Mouse (Mus musculus): ENCODE measurements at regions not wholly inside any gene's neighbourhood (a gene's known extent, or its start where the extent isn't known, plus 50 kb on each side); places are given as distances from the start of the nearest gene placed in this dataset.

DNA sequence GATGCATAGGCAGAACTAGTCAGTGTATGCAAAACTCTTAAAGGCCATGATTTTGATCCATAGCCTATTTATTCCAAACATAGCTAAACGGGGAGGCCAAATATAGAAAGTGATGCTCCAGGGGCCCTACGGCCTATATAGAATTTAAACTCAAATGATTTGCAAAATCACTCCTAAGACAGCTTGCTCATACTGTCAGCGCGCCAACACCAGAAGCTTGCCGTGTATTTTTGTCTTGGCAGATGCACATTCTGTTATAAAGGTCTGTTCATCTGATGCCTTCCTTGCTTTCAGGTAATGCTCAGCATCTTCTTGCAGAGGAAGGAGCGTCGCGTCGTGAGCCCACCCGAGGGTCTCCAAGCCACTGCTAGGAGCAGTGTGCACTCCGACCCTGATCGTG is 184.8 kb upstream of the Gk2 start:
- DNase-seq (ENCODE audit: extremely low spot score, low spot score) = no peak
- no peaks in the 10 kb centered on the region for H3K27me3 ChIP-seq (ENCODE audit: poor library complexity, severe bottlenecking)
- H3K36me3 ChIP-seq (replicated peaks) = no peaks in the 10 kb centered on the region
- no peaks in the 10 kb centered on the region for H3K9me3 ChIP-seq
- no peaks in the 10 kb centered on the region for H3K4me1 ChIP-seq
- H3K27ac ChIP-seq = no peak overlapping the region
- WGBS = 95% methylated on average over 12 of the region's 12 CpGs
- no peak overlapping the region for H3K4me3 ChIP-seq

DNA sequence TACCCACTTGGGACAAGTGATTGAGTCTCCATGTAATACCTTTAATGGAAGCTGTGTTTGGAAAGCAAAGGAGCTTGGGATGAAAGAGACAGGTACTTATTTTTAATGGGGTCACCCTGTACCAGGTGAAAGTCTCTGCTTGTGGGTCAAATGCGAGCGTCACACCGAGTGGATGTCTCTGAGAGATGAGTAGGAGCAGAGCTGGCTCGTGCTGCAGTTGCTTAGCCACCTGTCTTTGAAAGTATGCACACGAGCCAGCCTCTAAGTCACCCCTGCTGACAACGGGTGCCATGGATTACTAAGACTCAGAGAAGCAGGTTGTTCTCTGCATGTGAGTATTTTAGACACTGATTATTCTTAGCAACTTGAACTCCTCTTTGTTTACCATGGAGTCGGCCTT is 179.5 kb upstream of the Gk2 start:
- H3K9me3 ChIP-seq = no peaks in the 10 kb centered on the region
- H3K27me3 ChIP-seq (ENCODE audit: poor library complexity, severe bottlenecking) = no peaks in the 10 kb centered on the region
- 78% methylated on average over 7 of the region's 7 CpGs for WGBS
- H3K27ac ChIP-seq = no peak overlapping the region
- no peak for DNase-seq (ENCODE audit: extremely low spot score, low spot score)
- no peaks in the 10 kb centered on the region for H3K36me3 ChIP-seq (replicated peaks)
- H3K4me3 ChIP-seq = no peak overlapping the region
- peaks cover 6% of the 10 kb centered on the region; the same call in 1 of the 2 replicates for H3K4me1 ChIP-seq

- WGBS = 90% methylated on average over 6 of the region's 6 CpGs
Observed at GRCm38 (mm10) chr5:97633766-97634165, 176.9 kb upstream of the Gk2 start.

DNA sequence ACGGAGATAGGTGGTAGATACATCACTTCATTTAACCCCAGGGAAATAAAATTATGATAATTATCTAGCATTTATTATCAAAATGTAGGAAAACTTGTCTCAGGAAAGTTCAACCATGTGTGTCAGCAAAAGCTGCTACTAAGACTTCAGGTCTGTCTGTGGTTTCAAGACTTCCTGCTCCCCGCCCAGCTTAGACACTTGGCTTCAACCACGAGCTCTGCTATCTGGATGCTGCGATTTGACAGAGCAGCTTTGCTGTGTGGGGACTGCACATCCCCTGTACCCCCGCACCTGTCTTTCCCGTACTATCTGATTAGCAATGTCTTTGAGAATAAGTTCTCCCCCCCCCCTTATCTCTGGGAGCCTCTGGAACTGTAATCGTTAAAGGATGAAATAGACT is 176.0 kb upstream of the Gk2 start:
- Histone ChIP-seq H3K27me3 (ENCODE audit: poor library complexity, severe bottlenecking) (no peaks in the 10 kb centered on the region), H3K36me3 (replicated peaks) (no peaks in the 10 kb centered on the region), H3K27ac (no peak overlapping the region), H3K9me3 (no peaks in the 10 kb centered on the region), H3K4me3 (no peak overlapping the region), H3K4me1 (peaks cover 6% of the 10 kb centered on the region; the same call in 1 of the 2 replicates)
- DNase-seq (ENCODE audit: extremely low spot score, low spot score) = no peak
- WGBS = 91% methylated on average over 7 of the region's 7 CpGs

More at GRCm38 (mm10) chr5:97633766-97634165, 176.9 kb upstream of the Gk2 start:
- H3K27me3 ChIP-seq (ENCODE audit: poor library complexity, severe bottlenecking) = no peaks in the 10 kb centered on the region
- no peak overlapping the region for H3K27ac ChIP-seq
- peaks cover 6% of the 10 kb centered on the region; the same call in 1 of the 2 replicates for H3K4me1 ChIP-seq
- no peaks in the 10 kb centered on the region for H3K9me3 ChIP-seq
- no peaks in the 10 kb centered on the region for H3K36me3 ChIP-seq (replicated peaks)
- H3K4me3 ChIP-seq = no peak overlapping the region
- DNase-seq (ENCODE audit: extremely low spot score, low spot score) = no peak

- no peak overlapping the region for H3K27ac ChIP-seq
- no peaks in the 10 kb centered on the region for H3K4me1 ChIP-seq
- no peak overlapping the region for H3K4me3 ChIP-seq
- H3K27me3 ChIP-seq (ENCODE audit: poor library complexity, severe bottlenecking) = no peaks in the 10 kb centered on the region
- DNase-seq (ENCODE audit: extremely low spot score, low spot score) = no peak
- WGBS = 90% methylated on average over 3 of the region's 3 CpGs
- H3K9me3 ChIP-seq = no peaks in the 10 kb centered on the region
- no peaks in the 10 kb centered on the region for H3K36me3 ChIP-seq (replicated peaks)
Observed at GRCm38 (mm10) chr5:97625200-97625599, 168.4 kb upstream of the Gk2 start.

- H3K27ac ChIP-seq = no peak overlapping the region
- H3K27me3 ChIP-seq (ENCODE audit: poor library complexity, severe bottlenecking) = no peaks in the 10 kb centered on the region
- no peaks in the 10 kb centered on the region for H3K9me3 ChIP-seq
- no peaks in the 10 kb centered on the region for H3K4me1 ChIP-seq
- 92% methylated on average over 2 of the region's 2 CpGs for WGBS
- DNase-seq (ENCODE audit: extremely low spot score, low spot score) = no peak
- H3K36me3 ChIP-seq (replicated peaks) = no peaks in the 10 kb centered on the region
- no peak overlapping the region for H3K4me3 ChIP-seq
Observed at GRCm38 (mm10) chr5:97619890-97620289, 163.1 kb upstream of the Gk2 start.

- Histone ChIP-seq H3K4me1 (no peaks in the 10 kb centered on the region), H3K4me3 (no peak overlapping the region), H3K36me3 (replicated peaks) (no peaks in the 10 kb centered on the region), H3K27ac (no peak overlapping the region), H3K27me3 (ENCODE audit: poor library complexity, severe bottlenecking) (no peaks in the 10 kb centered on the region), H3K9me3 (no peaks in the 10 kb centered on the region)
- no peak for DNase-seq (ENCODE audit: extremely low spot score, low spot score)
- WGBS = 92% methylated on average over 4 of the region's 4 CpGs
Observed at GRCm38 (mm10) chr5:97618411-97618810, 161.6 kb upstream of the Gk2 start.

DNA sequence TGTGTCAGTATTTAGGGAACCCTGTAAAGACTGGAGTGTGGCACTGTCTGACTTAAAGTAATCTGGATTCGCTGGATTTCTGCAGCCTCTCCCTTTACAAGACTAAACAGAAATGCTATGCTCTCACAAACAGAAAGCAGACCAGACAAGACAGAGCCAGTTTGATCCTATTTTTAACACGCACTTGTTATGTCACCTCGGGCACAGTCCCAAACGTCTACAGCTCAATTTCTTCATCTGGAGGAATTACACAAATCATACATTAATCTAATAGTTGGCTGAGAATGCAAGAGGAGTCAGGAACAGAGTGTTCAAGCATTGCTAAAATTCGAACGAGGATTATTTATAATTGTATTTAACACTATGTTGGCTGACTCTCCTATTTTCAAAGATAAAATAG is 145.4 kb upstream of the Gk2 start:
- Histone ChIP-seq H3K27me3 (ENCODE audit: poor library complexity, severe bottlenecking) (no peaks in the 10 kb centered on the region), H3K36me3 (replicated peaks) (no peaks in the 10 kb centered on the region), H3K9me3 (no peaks in the 10 kb centered on the region), H3K4me3 (no peak overlapping the region), H3K27ac (no peak overlapping the region), H3K4me1 (no peaks in the 10 kb centered on the region)
- WGBS = 88% methylated on average over 6 of the region's 6 CpGs
- DNase-seq (ENCODE audit: extremely low spot score, low spot score) = no peak

DNA sequence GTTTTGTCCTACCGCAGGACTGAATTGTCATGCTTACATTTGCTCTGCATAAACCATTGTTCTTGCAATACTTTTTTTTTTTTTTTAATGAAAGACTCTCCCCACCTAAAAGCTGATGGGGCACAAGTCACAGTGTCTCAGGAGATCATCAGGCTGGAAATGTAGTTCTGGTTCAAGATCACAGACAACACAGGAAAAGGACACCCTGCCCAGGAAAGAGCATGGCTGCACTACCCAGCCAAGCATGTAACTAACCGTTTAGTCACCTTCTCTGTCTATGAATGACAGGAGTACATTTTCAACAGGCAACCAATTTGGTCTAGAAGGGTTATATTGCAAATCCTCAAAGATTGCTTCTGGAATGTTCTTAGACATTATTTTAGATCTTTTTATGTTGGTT is 144.6 kb upstream of the Gk2 start:
- Histone ChIP-seq H3K4me1 (no peaks in the 10 kb centered on the region), H3K27ac (no peak overlapping the region), H3K9me3 (no peaks in the 10 kb centered on the region), H3K36me3 (replicated peaks) (no peaks in the 10 kb centered on the region), H3K27me3 (ENCODE audit: poor library complexity, severe bottlenecking) (no peaks in the 10 kb centered on the region), H3K4me3 (no peak overlapping the region)
- WGBS = 85% methylated on average over 2 of the region's 2 CpGs
- DNase-seq (ENCODE audit: extremely low spot score, low spot score) = no peak

- DNase-seq (ENCODE audit: extremely low spot score, low spot score) = no peak
- Histone ChIP-seq H3K27me3 (ENCODE audit: poor library complexity, severe bottlenecking) (no peaks in the 10 kb centered on the region), H3K27ac (no peak overlapping the region), H3K4me3 (no peak overlapping the region), H3K9me3 (no peaks in the 10 kb centered on the region), H3K4me1 (no peaks in the 10 kb centered on the region), H3K36me3 (replicated peaks) (no peaks in the 10 kb centered on the region)
- 80% methylated on average over 9 of the region's 9 CpGs for WGBS
Observed at GRCm38 (mm10) chr5:97598741-97599140, 141.9 kb upstream of the Gk2 start.

DNA sequence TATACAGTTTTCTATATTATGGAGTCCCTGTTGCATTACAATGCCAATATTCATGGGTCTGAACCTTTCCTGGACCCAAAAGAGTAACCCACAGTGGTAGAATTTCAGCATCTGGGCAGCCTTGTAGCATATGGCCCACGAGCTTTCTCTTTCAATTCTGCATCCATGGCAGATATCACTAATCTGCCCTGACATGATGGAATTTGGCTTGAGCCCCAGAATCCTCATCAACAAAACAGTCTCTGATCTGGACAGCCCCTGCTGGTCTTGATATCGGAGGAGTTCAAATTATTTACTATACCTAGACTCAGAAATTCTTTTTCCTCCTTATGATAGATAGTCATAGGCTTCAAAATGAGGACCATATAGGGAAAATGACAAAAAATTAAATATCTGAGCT is 139.1 kb upstream of the Gk2 start:
- Histone ChIP-seq H3K36me3 (replicated peaks) (no peaks in the 10 kb centered on the region), H3K4me1 (no peaks in the 10 kb centered on the region), H3K27me3 (ENCODE audit: poor library complexity, severe bottlenecking) (no peaks in the 10 kb centered on the region), H3K4me3 (no peak overlapping the region), H3K9me3 (no peaks in the 10 kb centered on the region), H3K27ac (no peak overlapping the region)
- no peak for DNase-seq (ENCODE audit: extremely low spot score, low spot score)
- 94% methylated on average over 2 of the region's 2 CpGs for WGBS

DNA sequence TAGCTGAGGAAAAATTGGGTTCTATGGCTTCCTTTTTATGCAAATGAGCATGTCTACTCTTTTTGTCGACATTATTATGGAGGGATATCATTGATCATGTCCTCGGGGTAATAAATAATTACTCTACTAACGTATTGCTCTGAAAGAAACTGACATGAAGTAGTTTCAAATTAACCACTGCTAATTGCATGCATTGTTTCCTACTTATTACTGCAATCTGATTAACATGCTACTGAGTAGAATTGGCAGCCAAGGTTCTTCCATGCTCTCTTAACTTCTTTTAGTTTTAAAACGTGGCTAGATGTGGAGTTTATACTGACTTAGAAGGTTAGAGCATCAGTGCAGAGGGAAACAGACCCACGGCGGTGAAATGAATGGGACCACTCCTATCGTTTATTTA is 137.3 kb upstream of the Gk2 start:
- no peak overlapping the region for H3K4me3 ChIP-seq
- no peak overlapping the region for H3K27ac ChIP-seq
- no peaks in the 10 kb centered on the region for H3K4me1 ChIP-seq
- H3K36me3 ChIP-seq (replicated peaks) = no peaks in the 10 kb centered on the region
- H3K27me3 ChIP-seq (ENCODE audit: poor library complexity, severe bottlenecking) = no peaks in the 10 kb centered on the region
- no peak for DNase-seq (ENCODE audit: extremely low spot score, low spot score)
- WGBS = 79% methylated on average over 7 of the region's 7 CpGs
- H3K9me3 ChIP-seq = no peaks in the 10 kb centered on the region

DNA sequence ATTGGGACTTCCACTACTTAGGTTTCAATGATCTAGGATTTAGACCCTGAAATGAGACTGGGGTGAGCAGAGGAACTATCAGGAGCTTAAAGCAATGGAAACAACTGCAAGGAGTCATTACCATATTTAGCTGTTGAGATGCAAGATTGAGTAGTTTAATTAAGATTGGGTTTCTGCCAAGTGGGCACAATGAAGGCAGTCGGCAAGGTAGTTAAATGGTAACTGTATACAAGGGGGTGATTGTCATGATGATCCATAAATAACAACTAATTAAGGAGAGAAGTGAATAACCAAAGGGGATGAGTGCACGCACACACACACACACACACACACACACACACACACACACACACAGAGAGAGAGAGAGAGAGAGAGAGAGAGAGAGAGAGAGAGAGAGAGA is 125.7 kb upstream of the Gk2 start:
- WGBS = 98% methylated on average over 2 of the region's 2 CpGs
- no peaks in the 10 kb centered on the region for H3K36me3 ChIP-seq (replicated peaks)
- no peak for DNase-seq (ENCODE audit: extremely low spot score, low spot score)
- H3K27me3 ChIP-seq (ENCODE audit: poor library complexity, severe bottlenecking) = no peaks in the 10 kb centered on the region
- no peaks in the 10 kb centered on the region for H3K9me3 ChIP-seq
- no peak overlapping the region for H3K4me3 ChIP-seq
- H3K27ac ChIP-seq = no peak overlapping the region
- H3K4me1 ChIP-seq = no peaks in the 10 kb centered on the region

DNA sequence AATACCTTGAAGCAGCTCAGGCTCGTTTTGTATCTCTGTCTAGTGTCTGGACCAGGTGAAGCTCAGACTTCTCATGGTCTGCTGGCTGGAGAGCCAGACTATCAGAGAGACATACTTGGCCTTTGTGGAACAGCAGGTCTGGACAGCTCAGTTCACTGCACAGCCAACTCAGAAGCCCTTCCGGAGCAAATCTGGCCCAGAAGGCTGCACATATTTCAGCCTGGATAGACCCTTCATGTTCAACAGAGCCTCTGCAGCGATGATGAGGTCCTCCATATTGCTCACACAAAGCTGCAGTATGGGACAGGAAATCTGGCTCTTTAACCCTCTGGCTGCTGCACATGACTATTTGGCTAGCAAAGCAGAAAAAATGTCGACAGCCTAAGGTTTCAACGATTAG is 108.7 kb upstream of the Gk2 start:
- Histone ChIP-seq H3K4me3 (no peak overlapping the region), H3K27me3 (ENCODE audit: poor library complexity, severe bottlenecking) (no peaks in the 10 kb centered on the region), H3K4me1 (no peaks in the 10 kb centered on the region), H3K27ac (no peak overlapping the region), H3K9me3 (no peaks in the 10 kb centered on the region), H3K36me3 (replicated peaks) (no peaks in the 10 kb centered on the region)
- DNase-seq (ENCODE audit: extremely low spot score, low spot score) = no peak
- WGBS = 82% methylated on average over 5 of the region's 5 CpGs

Data from forebrain, embryonic 10.5 days (tissue).